Mouse (Mus musculus) bone marrow macrophage, adult 2 months (primary cell): ENCODE measurements at regions not wholly inside any gene's neighbourhood (a gene's known extent, or its start where the extent isn't known, plus 50 kb on each side); places are given as distances from the start of the nearest gene placed in this dataset.

Experiments used
- CTCF ChIP-seq: IDR thresholded peaks from 2 replicates; pipeline ENCODE4 v1.5.1; 2012; ENCODE audit warnings: low read depth, mild to moderate bottlenecking, low read length, moderate library complexity
- POLR2A ChIP-seq: IDR thresholded peaks from 2 replicates; pipeline ENCODE4 v1.6.1; 2012; ENCODE audit warnings: mild to moderate bottlenecking, low read depth, low read length, borderline replicate concordance

DNA sequence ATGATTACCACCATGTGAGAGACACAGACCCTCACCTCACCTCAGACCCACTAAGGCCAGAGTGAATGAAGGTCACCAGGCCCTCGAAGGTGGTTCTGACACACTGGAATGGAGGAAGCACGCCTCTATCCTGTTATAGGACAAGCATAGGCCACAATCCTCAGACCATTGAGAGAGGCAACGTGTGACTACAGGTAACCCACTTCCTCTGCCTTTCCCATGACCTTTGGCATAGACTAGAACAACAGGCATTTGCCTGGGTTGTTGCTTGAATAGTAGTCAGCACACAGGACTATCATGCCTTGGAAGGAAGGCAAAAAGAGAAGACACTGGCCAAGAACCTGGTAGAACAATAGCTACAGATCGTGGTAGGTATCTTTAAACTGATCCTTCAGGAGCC is 538.2 kb upstream of the Map3k7 start:
- TF ChIP-seq CTCF (no peak), POLR2A (no peak)
